Mouse (Mus musculus): ENCODE measurements at regions not wholly inside any gene's neighbourhood (a gene's known extent, or its start where the extent isn't known, plus 50 kb on each side); places are given as distances from the start of the nearest gene placed in this dataset.

DNA sequence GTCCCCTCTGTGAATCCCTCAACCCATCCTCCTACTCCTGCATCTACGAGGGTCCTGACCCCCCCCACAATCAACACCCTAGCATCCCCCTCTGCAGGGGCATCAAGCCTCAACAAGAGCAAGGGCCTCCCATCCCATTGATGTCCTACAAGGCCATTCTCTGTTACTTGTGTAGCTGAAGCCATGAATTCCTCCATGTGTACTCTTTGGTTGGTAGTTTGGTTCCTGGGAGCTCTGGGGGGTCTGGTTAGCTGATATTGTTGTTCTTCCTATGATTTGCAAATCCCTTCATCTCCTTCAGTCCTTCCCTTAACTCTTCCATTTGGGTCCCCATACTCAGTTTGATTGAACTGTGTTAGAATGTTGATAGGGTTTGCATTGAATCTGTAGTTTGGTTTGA, 2684.9 kb upstream of the Pcdh20 start:
- DNase-seq (ENCODE audit: low read depth, low spot score), result no peak

DNA sequence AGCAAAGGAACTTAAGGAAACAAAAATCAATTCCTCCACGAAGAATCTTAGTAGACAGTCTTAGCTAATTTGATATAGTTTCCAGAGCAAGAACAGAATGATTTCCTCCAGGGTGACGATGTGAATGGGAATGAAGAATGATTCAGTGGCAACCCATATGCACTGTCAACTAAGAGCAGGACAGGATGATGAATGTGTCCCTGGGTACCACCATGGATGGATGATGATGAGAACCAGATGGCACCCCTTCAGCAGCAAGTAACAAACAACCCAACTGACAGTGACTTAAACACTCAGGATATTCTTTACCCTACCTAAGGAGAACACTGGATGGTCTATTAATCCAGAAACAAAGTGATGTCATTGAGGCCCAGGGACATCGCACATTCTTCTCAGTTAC, 2680.3 kb upstream of the Pcdh20 start:
- peak; percentile 85 for DNase-seq (ENCODE audit: low read depth, low spot score)

Data from mesoderm, embryonic 11.5 days (tissue).